Mouse (Mus musculus) stomach, embryonic 16.5 days (tissue): ENCODE measurements around the gene Tbc1d10b. TPM values are rescaled to one million over a fixed set of nuclear protein-coding genes. Genes with fewer than 3 reads are reported as not detected.

ENCODE experiments used
- ATAC-seq: fragments of 200-750 bp; cut with Nextera tagmentation; 2 replicates; pipeline ENCODE4 v1.8.0; 2017; ENCODE audit warnings: moderate number of reproducible peaks, moderate TSS enrichment; ENCODE audit not compliant: insufficient read depth, low FRiP score
- H3K27ac ChIP-seq: fragments of 300-500 bp; sonication (generic); 2 replicates; pipeline ENCODE4 v1.5.1; 2014; ENCODE audit warnings: low read length
- H3K27me3 ChIP-seq: fragments of 300-500 bp; sonication (generic); 2 replicates; pipeline ENCODE4 v1.6.1; 2014; ENCODE audit warnings: low read length, control low read depth, mixed read lengths; ENCODE audit not compliant: control insufficient read depth, insufficient read depth
- H3K36me3 ChIP-seq: fragments of 300-500 bp; sonication (generic); 2 replicates; pipeline ENCODE4 v1.6.1; 2014; ENCODE audit warnings: low read length; ENCODE audit not compliant: control insufficient read depth, insufficient read depth
- H3K4me1 ChIP-seq: fragments of 300-500 bp; sonication (generic); 2 replicates; pipeline ENCODE4 v1.6.1; 2014; ENCODE audit warnings: low read length, control low read depth, mixed read lengths; ENCODE audit not compliant: control insufficient read depth, insufficient read depth
- H3K4me2 ChIP-seq: fragments of 300-500 bp; sonication (generic); 2 replicates; pipeline ENCODE4 v1.6.1; 2014; ENCODE audit warnings: low read depth, low read length, mixed read lengths
- H3K4me3 ChIP-seq: fragments of 300-500 bp; sonication (generic); replicated peaks from 2 replicates; pipeline ENCODE4 v1.5.1; 2014; ENCODE audit warnings: mild to moderate bottlenecking, low read length
- H3K9ac ChIP-seq: fragments of 300-500 bp; sonication (generic); 2 replicates; pipeline ENCODE4 v1.6.1; 2014; ENCODE audit warnings: low read length
- H3K9me3 ChIP-seq: fragments of 300-500 bp; sonication (generic); replicated peaks from 2 replicates; pipeline ENCODE4 v1.6.1; 2016; ENCODE audit warnings: low read length, control low read depth; ENCODE audit not compliant: control insufficient read depth
- WGBS: fragments of 180-500 bp; shearing (Covaris S2); extraction: QIAGEN DNeasy Blood & Tissue Kit; methylation state at CpG from one replicate; pipeline ENCODE4 v1.1.7; 2014; 5-methylcytosine and 5-hydroxymethylcytosine counted together
- polyA plus RNA-seq: library from polyadenylated mRNA; unstranded; fragments of >200 nt; fragmentation: Nextera tagmentation; extraction: Ambion mirVana; gene quantifications from 2 replicates; pipeline ENCODE4 v1.2.1, GENCODE M21; 2015

The Tbc1d10b gene
- polyA plus RNA-seq, 1 experiment from 2014 or later = 15.7 TPM

DNA sequence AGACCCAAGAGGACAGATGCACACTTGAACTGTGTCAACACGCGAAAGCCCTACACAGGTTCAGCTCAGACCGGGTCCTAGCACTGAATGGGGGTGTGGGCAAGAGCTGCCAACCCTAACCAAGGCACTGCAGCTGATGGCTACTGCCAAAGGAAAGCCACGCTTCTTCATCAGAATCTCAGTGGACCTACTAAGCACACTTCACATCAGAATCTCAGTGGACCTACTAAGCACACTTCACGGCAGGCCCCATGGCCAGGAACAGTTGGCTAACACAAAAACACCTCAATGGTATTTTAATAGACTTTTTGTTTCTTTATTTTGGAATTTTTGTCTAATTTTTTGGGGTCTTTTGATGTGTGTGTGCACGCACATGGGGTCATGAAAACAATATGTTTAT, 55.8 kb downstream of the Tbc1d10b start:
- H3K27ac ChIP-seq = no peak overlapping the region
- no peaks in the 10 kb centered on the region for H3K4me1 ChIP-seq
- 91% methylated on average over 6 of the region's 6 CpGs for whole genome bisulfite sequencing
- no peak for ATAC-seq
- no peak overlapping the region for H3K4me2 ChIP-seq
- H3K4me3 ChIP-seq = no peak overlapping the region
- H3K36me3 ChIP-seq = no peaks in the 10 kb centered on the region
- no peak overlapping the region for H3K9ac ChIP-seq
- no peaks in the 10 kb centered on the region for H3K27me3 ChIP-seq
- no peaks in the 10 kb centered on the region for H3K9me3 ChIP-seq

DNA sequence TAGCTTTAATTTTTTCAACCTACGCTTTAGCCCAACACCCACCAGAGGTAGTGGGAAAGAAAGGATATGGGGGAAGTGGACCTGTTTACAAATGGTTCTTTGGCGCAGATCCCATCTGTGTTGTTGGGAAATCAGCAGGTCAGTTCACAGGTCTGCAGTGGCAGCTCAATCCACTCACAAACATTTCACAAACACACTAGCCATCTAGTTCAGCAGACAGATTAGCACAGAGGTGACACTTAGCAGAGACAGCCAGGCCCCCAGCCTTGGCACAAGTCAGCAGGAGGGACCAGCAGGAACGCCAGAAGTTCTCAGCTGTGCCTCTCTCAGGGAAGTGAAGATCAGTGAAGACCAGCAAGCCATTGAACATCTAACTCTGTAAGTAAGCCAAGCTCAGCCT, 60.4 kb downstream of the Tbc1d10b start:
- Histone ChIP-seq H3K4me1 (no peaks in the 10 kb centered on the region), H3K9me3 (no peaks in the 10 kb centered on the region), H3K9ac (no peak overlapping the region), H3K4me3 (no peak overlapping the region), H3K27ac (no peak overlapping the region), H3K4me2 (no peak overlapping the region), H3K27me3 (no peaks in the 10 kb centered on the region), H3K36me3 (no peaks in the 10 kb centered on the region)
- no peak for ATAC-seq
- 48% methylated on average over 3 of the region's 3 CpGs for WGBS

Other genes with a start within 250 kb of the Tbc1d10b start
- gene Cdipt, start 232.6 kb downstream of the Tbc1d10b start, polyA plus RNA-seq = 110 and 125 TPM in 2 replicates
- gene Cdiptos, start 232.4 kb downstream of the Tbc1d10b start, polyA plus RNA-seq = 1.5 and 2.1 TPM in 2 replicates
- gene Mvp, start 193.8 kb downstream of the Tbc1d10b start, polyA plus RNA-seq = 28.0 and 28.3 TPM in 2 replicates
- gene Pagr1b, start 192.0 kb downstream of the Tbc1d10b start, polyA plus RNA-seq = 0.36 TPM in 1 of 2 replicates, not detected in the other
- gene Pagr1a, start 191.1 kb downstream of the Tbc1d10b start, polyA plus RNA-seq = 43.5 and 56.6 TPM in 2 replicates
- 31.1 and 39.0 TPM in 2 replicates for gene Gm42742, start 187.4 kb downstream of the Tbc1d10b start, polyA plus RNA-seq
- gene Prrt2, start 187.3 kb downstream of the Tbc1d10b start, polyA plus RNA-seq = 8.5 and 9.6 TPM in 2 replicates
- 23.2 and 27.9 TPM in 2 replicates for gene Maz, start 181.4 kb downstream of the Tbc1d10b start, polyA plus RNA-seq
- gene Kif22, start 166.0 kb downstream of the Tbc1d10b start, polyA plus RNA-seq = 91.5 and 92.2 TPM in 2 replicates
- 29.5 and 61.7 TPM in 2 replicates for gene Zg16, start 121.1 kb downstream of the Tbc1d10b start, polyA plus RNA-seq
- gene AI467606, start 117.1 kb downstream of the Tbc1d10b start, polyA plus RNA-seq = 6.6 and 7.5 TPM in 2 replicates
- gene Qprt, start 86.2 kb downstream of the Tbc1d10b start, polyA plus RNA-seq = 4.7 and 4.8 TPM in 2 replicates
- gene Spn, start 70.6 kb downstream of the Tbc1d10b start, polyA plus RNA-seq = 0.77 and 1.3 TPM in 2 replicates
- 43.7 and 47.7 TPM in 2 replicates for gene Cd2bp2, start 12.4 kb downstream of the Tbc1d10b start, polyA plus RNA-seq
- gene Mylpf, start 422 bp upstream of the Tbc1d10b start, polyA plus RNA-seq = 23.9 and 312 TPM in 2 replicates
- 27.1 and 28.5 TPM in 2 replicates for gene Zfp553, start 24.6 kb upstream of the Tbc1d10b start, polyA plus RNA-seq
- gene Sept1, start 24.7 kb upstream of the Tbc1d10b start, polyA plus RNA-seq = 14.7 and 15.0 TPM in 2 replicates
- 35.5 and 37.8 TPM in 2 replicates for gene Zfp771, start 35.8 kb upstream of the Tbc1d10b start, polyA plus RNA-seq
- 131 and 145 TPM in 2 replicates for gene Dctpp1, start 52.2 kb upstream of the Tbc1d10b start, polyA plus RNA-seq
- gene Sephs2, start 65.6 kb upstream of the Tbc1d10b start, polyA plus RNA-seq = 82.2 and 94.3 TPM in 2 replicates
- gene Itgal, start 87.8 kb upstream of the Tbc1d10b start, polyA plus RNA-seq = 3.1 and 4.0 TPM in 2 replicates
- 12.0 and 13.9 TPM in 2 replicates for gene Zfp768, start 137.1 kb upstream of the Tbc1d10b start, polyA plus RNA-seq
- 9.6 and 11.1 TPM in 2 replicates for gene Zfp747, start 167.6 kb upstream of the Tbc1d10b start, polyA plus RNA-seq
- gene 9130019O22Rik, start 178.7 kb upstream of the Tbc1d10b start, polyA plus RNA-seq = 6.2 and 6.7 TPM in 2 replicates
- gene E430018J23Rik, start 185.2 kb upstream of the Tbc1d10b start, polyA plus RNA-seq = 6.1 and 9.3 TPM in 2 replicates
- 7.1 and 7.6 TPM in 2 replicates for gene Zfp764, start 198.4 kb upstream of the Tbc1d10b start, polyA plus RNA-seq
- 21.5 and 24.4 TPM in 2 replicates for gene Zfp688, start 213.6 kb upstream of the Tbc1d10b start, polyA plus RNA-seq
- gene Zfp689, start 240.7 kb upstream of the Tbc1d10b start, polyA plus RNA-seq = 5.0 and 5.8 TPM in 2 replicates